Mouse (Mus musculus): ENCODE data around the gene Hcar2. TPM values are rescaled to one million over a fixed set of nuclear protein-coding genes. Genes with fewer than 3 reads are reported as not detected.

Hcar2 gene
- polyA plus RNA-seq, 1 experiment from 2014 or later: not detected

DNA sequence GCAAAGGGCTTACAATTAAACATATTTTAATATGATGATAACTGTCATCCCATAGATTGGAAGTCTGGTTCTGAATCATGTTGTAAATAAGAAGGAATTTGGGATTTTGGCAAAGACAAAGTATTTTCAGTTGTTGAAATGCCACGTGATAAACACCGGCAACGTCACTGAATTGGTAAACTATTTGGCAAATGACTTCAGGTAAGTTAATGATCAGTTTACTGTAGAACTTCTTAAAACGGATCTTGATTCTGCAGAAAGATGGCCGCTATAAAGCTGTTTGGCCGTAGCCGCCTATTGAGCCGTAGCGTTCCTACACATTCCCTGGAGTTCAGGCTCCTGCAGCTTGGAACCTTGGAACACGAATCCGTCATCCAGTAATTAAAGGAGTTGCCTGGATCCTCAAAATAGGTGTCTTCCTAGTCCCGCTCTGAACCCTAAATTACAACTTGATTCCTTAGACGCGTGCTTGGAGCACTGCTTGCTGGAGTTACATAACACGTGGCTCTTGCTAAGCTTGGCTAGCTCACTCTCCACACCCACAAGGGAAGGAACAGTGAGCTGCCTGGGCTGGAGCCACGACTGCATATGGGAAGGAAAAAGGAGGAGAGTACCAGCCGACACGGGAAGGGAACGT, 46.2 kb downstream of the Hcar2 start:
- no peaks in the 10 kb centered on the region for H3K9me3 ChIP-seq
- H3K27ac ChIP-seq: no peak overlapping the region
- no peaks in the 10 kb centered on the region for H3K4me1 ChIP-seq
- peaks cover 97% of the 10 kb centered on the region for H3K36me3 ChIP-seq (replicated peaks)
- DNase-seq (ENCODE audit: extremely low spot score, low spot score): no peak
- H3K4me3 ChIP-seq: no peak overlapping the region
- H3K27me3 ChIP-seq (ENCODE audit: poor library complexity, severe bottlenecking): no peaks in the 10 kb centered on the region
- 95% methylated on average over 19 of the region's 19 CpGs for WGBS

DNA sequence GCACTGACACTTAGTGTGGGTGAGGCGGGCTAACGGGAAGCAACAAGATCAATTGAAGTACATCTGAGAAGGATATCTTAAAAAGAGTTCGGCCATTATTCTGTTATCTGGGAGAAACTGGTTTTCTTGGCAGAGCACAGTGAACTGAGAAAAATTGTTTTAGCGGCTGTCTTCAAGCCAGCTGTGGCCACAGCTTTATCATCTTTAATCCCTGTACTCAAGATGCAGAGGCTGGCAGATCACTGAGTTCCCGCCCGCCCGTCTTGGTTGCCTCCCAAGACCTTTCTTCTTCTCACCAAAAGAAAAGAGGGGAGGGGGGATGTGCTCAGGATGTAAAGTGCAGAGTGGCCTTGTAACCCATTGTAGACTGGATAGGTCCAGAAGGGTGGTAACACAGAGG, 48.4 kb downstream of the Hcar2 start:
- Histone ChIP-seq H3K4me3 (no peak overlapping the region), H3K9me3 (no peaks in the 10 kb centered on the region), H3K27me3 (ENCODE audit: poor library complexity, severe bottlenecking) (no peaks in the 10 kb centered on the region), H3K4me1 (no peaks in the 10 kb centered on the region), H3K36me3 (replicated peaks) (peaks cover 100% of the 10 kb centered on the region), H3K27ac (no peak overlapping the region)
- no peak for DNase-seq (ENCODE audit: extremely low spot score, low spot score)
- 93% methylated on average over 7 of the region's 7 CpGs for WGBS

Other genes starting within 250 kb of the Hcar2 start
- 55.6 and 55.8 TPM in 2 replicates for gene Clip1, start 180.9 kb downstream of the Hcar2 start, polyA plus RNA-seq (2016; fragmentation: Nextera tagmentation; extraction: Ambion mirVana)
- 90.6 and 92.2 TPM in 2 replicates for gene Zcchc8, start 144.4 kb downstream of the Hcar2 start, polyA plus RNA-seq (2016; fragmentation: Nextera tagmentation; extraction: Ambion mirVana)
- gene Rsrc2, start 116.1 kb downstream of the Hcar2 start, polyA plus RNA-seq (2016; fragmentation: Nextera tagmentation; extraction: Ambion mirVana): 130 and 137 TPM in 2 replicates
- 51.3 and 52.1 TPM in 2 replicates for gene Kntc1, start 115.8 kb downstream of the Hcar2 start, polyA plus RNA-seq (2016; fragmentation: Nextera tagmentation; extraction: Ambion mirVana)
- gene Hcar1, start 14.5 kb upstream of the Hcar2 start, polyA plus RNA-seq (2016; fragmentation: Nextera tagmentation; extraction: Ambion mirVana): not detected in 2 replicates
- gene Denr, start 41.7 kb upstream of the Hcar2 start, polyA plus RNA-seq (2016; fragmentation: Nextera tagmentation; extraction: Ambion mirVana): 177 and 188 TPM in 2 replicates
- gene Gm43518, start 61.9 kb upstream of the Hcar2 start, polyA plus RNA-seq (2016; fragmentation: Nextera tagmentation; extraction: Ambion mirVana): 1.7 TPM in 2 replicates
- 5.0 and 7.0 TPM in 2 replicates for gene Ccdc62, start 65.2 kb upstream of the Hcar2 start, polyA plus RNA-seq (2016; fragmentation: Nextera tagmentation; extraction: Ambion mirVana)
- gene Hip1r, start 108.1 kb upstream of the Hcar2 start, polyA plus RNA-seq (2016; fragmentation: Nextera tagmentation; extraction: Ambion mirVana): 7.7 and 11.1 TPM in 2 replicates
- gene Vps37b, start 166.8 kb upstream of the Hcar2 start, polyA plus RNA-seq (2016; fragmentation: Nextera tagmentation; extraction: Ambion mirVana): 50.8 and 51.2 TPM in 2 replicates
- gene Abcb9, start 230.3 kb upstream of the Hcar2 start, polyA plus RNA-seq (2016; fragmentation: Nextera tagmentation; extraction: Ambion mirVana): 0.52 and 0.65 TPM in 2 replicates
- 16.8 and 17.8 TPM in 2 replicates for gene Ogfod2, start 246.8 kb upstream of the Hcar2 start, polyA plus RNA-seq (2016; fragmentation: Nextera tagmentation; extraction: Ambion mirVana)

Data from forebrain, embryonic 10.5 days (tissue).